Mouse (Mus musculus): ENCODE results near the gene Rnf144b.

The Rnf144b gene

DNA sequence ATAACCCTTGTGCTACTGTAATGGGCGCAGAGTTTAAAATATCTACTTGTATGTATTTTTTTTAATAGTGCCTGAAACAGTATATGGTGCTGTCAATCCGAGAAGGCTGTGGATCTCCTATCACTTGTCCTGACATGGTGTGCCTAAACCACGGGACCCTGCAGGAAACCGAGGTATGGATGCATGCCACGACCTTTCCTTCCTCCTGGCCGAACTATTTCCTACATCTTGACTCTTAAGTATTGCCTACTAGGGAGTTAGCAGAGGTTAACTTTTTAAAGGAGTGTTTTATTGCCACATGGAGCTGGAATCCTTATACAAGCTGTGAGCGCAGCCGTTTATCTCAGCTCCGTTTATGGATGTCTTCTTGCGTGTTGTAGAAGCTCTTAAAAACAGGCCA is 98.0 kb downstream of the Rnf144b start:
- no peak for DNase-seq (ENCODE audit: low read depth, low spot score)

DNA sequence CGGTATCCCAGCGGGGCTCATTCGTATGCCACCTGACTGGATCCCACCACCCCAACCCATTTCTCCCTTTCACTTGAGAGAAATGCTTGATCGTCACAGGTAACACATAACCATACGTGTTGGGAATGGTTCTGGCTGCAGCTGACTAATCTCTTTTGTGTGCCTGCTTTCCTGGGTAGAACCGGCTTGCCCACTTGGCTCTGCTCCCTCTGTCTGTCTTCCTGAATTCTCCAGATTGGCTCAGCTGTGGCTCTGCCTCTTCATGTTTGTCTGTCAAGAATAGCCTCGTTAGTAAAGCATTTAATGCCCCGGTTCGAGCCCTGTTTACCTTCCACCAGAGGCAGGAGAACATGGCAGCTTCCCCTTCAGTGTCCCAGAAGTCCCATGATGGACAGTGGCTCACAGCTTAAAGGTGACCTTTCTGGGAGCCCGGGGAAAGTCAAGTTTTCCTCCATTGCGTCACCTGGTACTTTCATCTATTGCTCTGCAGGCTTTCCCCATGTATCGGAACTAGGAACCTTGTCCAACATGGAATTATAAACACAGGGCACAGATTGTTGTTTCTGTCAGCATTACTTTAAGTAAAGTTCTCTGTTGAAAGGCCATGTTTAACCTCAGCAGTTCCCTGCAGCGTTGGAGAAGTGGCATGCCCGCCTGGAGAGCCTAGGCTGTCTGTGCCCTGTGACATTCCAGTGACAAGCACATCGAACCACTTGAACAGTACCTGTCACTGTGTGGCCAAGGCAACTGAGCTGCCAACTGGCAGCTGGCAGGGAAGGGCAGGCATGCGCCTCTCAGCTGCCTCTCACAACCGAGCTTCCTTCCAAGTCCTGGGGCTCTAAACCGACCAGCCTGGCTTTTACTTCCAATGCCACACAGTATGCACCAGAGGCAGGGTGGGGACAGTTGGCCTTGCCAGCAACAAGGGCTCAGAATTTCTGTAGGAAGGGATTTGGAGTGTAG is 101.4 kb downstream of the Rnf144b start:
- no peak for DNase-seq (ENCODE audit: low read depth, low spot score)

DNA sequence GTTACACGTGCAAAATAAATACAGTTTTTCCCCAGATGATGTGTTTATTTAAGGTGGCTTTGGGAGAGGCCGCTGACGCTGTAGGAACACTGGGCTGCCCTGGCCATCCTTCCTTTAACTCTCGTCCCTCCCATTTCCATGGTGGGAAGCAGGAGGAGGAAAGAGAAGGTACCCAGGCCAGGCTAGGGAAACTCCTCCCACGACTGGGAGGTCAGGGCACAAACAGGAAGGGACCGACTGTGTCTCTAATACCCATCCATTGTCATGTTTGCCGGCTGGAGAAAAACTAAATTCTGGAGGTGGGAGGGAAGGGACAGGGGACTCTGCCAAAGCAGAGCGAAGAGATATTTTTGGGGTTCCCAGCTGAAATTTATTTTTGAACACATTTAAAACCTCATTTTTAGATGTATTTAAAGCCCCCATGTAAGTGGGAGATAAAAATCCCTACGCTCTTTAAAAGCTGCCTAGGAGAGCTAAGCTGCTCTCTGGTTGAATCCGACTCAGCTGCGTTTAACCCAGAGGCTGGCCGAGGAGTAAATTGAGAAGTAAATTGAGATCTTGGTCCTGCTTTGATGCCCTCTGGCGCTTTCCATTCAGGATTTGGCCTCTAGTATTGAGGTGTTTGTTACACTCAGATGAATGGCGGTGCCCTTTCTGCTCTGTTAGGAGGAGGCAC is 102.3 kb downstream of the Rnf144b start:
- no peak for DNase-seq (ENCODE audit: low read depth, low spot score)

- DNase-seq (ENCODE audit: low read depth, low spot score) = no peak
Observed at GRCm38 (mm10) chr13:47225324-47225697, 102.9 kb downstream of the Rnf144b start.

DNA sequence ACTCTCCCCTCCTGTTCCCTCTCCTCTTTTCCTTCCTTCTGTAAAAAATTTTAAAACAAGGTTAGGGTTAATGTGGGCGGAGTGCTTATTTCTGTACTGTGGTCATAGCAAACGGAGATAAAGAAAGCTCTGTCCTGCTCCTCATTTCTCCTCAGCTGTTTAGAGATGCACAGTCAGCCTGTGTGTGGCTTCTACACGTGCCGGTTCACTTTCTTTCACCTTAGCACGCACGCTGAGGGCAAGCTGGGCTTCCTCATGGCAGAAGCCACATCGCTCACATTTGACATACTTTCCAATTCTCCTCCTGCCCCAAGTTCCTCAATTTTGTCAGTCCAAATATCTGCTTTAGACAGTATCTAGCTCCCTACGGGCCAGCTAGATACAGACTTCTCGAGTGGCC is 103.3 kb downstream of the Rnf144b start:
- DNase-seq (ENCODE audit: low read depth, low spot score) = no peak

- no peak for DNase-seq (ENCODE audit: low read depth, low spot score)
Observed at GRCm38 (mm10) chr13:47226521-47226920, 104.1 kb downstream of the Rnf144b start.

GRCm38 (mm10) chr13:47228201-47228600 is 105.7 kb downstream of the Rnf144b start:
- no peak for DNase-seq (ENCODE audit: low read depth, low spot score)

DNA sequence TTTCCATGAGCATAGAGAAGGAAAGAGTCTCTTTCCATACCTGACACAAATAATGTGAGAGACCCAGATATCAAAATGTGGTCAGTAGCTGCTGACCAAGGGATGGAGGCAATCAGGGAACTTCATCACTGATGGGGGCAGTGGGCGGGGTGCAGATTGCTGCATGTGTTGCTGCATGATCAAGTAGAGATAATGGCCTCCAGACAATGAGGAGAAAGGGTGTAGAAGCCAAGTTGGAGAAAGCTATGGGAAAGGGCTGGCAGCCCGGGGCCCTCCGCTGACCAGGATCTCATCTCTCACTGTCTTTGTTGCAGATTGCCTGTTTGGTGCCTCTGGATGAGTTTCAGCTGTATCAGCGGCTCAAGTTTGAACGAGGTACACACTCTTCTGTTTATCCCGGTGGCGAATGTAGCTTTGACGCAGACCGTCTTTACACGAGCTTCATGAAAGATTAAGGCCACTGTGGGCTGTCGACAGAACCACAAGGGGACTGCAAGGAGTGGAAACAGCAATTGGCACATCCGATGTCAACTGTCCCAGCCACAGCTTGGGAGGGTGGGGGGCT is 106.3 kb downstream of the Rnf144b start:
- no peak for DNase-seq (ENCODE audit: low read depth, low spot score)

- no peak for DNase-seq (ENCODE audit: low read depth, low spot score)
Observed at GRCm38 (mm10) chr13:47232163-47232562, 109.7 kb downstream of the Rnf144b start.

DNA sequence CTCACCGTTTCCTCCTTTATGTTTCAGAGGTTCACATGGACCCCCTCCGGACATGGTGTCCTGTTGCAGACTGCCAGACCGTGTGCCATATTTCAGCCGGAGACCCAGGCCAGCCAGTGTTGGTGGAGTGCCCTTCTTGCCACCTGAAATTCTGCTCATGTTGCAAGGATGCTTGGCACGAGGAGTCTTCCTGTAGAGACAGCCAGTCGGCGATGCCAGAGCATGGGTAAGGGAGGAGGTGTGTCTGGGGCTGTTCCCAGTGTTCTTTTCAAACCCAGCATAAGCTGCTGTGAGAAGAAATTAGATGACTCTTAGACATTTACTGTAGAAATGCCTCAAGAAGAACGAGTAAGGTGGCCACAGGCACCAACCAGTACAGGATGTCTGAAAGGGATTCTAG is 114.9 kb downstream of the Rnf144b start:
- DNase-seq (ENCODE audit: low read depth, low spot score) = no peak

DNA sequence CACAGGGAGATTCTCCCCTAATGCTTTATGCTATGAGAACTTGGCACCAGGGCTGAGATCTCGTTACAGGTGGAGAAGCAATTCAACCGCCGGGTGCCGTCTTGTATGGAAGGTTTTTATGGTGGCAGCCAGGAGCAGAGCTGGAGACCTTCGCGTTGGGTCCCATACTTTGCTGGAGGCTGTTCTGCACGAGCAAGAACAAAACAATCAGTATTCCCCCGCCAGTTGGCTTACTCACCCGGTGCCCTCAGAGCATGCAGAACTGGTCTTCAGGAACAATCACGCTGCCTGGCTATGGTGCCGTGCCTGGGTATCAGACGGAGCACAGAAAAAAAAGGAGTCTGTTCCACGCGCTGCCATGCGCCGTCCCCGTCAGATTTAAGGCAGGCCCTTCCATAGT is 115.7 kb downstream of the Rnf144b start:
- no peak for DNase-seq (ENCODE audit: low read depth, low spot score)

- no peak for DNase-seq (ENCODE audit: low read depth, low spot score)
Observed at GRCm38 (mm10) chr13:47243569-47243968, 121.1 kb downstream of the Rnf144b start.

DNA sequence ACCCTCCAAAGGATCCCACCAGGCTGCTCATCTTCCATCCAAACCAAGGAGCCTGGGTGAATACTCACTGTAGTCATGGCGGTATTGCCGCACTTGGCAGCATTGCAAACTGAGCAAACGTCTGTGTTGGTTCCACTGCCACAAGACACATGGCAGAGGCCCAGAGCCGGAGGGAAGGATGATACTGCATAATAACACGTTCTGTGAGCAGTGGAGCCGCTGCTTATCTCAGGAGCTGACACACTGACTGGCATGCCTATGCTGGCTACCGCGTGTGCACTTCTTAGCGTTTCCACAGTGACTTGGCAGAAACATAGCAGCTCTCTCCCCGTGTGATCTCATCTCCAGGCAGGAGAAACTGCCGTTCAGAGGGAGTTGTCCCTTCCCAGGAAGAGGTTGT is 122.3 kb downstream of the Rnf144b start:
- DNase-seq (ENCODE audit: low read depth, low spot score) = no peak

- DNase-seq (ENCODE audit: low read depth, low spot score) = no peak
Observed at GRCm38 (mm10) chr13:47246459-47246858, 124.0 kb downstream of the Rnf144b start.

DNA sequence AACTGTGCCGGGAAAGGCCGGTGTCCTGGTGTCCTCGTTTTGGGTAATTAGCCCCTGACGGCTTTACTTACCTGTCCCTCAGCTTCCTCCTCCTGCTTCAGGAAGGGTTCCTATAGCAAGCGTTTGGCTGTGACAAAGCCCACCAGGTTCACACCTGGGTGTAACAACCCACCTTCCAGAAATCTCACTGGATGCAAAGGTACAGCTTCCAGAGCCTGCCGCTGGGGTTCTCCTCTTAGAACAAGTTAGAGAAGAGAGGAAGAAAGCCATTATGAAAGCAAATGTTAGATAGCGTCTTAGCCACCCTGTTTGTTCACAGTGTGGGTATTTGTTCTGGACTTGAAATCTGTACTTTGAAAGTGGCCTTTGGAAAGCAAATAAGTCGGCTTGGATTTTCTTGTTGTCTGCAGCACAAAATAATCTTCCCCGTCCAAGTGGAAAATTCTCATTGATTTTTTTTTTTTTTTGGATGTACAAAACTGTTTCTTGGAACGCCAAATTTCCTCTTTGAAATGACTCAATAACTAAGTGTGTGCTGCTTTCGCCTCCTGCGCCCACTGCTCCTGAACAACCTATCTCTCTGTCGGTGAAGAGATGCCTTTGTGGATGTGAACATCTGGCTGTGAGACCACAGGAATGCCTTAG is 124.8 kb downstream of the Rnf144b start:
- no peak for DNase-seq (ENCODE audit: low read depth, low spot score)

DNA sequence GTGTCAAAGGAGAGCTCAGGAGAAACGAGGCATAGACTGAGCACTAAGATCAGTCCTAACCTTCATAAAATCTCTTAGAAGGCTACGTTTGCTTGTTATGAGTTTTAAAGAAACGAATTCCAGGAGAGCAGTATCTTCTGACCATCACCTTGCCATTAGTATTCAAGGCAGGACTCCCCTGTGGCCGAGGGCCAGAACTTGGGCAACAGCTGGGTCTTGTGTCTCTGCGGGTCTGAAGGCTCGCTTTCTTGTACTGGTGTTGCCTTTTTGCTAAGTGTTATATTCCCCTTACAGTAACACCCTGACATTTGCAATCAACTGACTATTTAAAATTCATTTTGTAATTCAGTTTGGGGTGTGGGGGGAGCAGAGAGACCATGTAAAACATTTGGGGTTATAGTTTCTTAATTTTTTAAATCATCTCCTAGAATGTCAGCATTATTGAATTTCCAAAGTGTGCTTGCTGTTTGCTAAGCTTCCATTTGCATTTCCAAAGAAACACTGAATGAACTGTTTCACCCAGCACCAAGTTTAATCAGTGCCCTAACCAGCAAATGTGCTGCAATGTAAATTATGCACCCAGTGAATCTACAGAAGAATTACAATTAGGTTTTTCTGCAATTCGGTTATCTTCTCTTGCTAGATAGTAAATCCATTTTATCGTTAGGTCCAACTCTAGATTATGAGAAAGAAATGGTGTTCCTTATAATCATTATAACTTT is 126.0 kb downstream of the Rnf144b start:
- no peak for DNase-seq (ENCODE audit: low read depth, low spot score)

- no peak for DNase-seq (ENCODE audit: low read depth, low spot score)
Observed at GRCm38 (mm10) chr13:47250615-47251014, 128.2 kb downstream of the Rnf144b start.

GRCm38 (mm10) chr13:47251114-47251764 is 128.8 kb downstream of the Rnf144b start:
- no peak for DNase-seq (ENCODE audit: low read depth, low spot score)

DNA sequence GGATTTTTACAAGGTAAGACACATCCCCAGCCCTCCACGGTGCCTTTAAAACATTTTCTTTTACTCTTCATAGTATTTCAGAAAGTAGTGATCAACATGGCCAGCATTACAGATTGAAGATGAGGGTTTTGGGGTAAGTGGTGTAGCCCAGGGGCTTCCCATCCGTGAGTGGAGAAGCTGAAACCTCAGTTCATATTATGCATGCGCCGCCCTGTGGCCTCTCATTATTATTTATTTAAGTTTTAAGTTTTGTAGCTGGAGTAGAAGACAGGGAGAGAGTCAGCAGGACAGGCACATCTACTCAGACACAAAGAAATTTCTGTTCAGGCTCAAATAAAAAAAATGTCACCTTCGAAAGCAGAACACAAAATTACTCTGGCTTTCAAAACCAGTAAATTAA is 131.3 kb downstream of the Rnf144b start:
- no peak for DNase-seq (ENCODE audit: low read depth, low spot score)

DNA sequence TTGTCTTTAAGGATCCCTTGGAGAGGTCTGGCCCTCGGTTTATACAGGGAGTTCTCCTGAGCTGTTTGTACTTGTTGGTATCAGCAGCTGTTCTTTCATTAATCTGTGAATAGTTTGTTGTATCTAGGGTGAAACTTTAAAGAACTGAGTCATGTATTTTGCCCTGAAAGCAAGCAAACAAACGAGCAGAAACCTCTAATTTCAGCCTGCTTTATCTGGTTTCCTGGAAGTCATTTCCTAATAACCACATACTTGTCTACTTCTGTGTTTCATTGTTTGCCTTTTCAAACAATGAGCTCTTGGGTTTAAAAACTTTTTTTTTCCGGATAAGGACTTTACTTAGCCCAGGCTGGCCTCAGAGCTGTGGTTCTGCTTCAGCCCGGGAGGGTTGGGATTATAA is 136.8 kb downstream of the Rnf144b start:
- DNase-seq (ENCODE audit: low read depth, low spot score) = no peak

DNA sequence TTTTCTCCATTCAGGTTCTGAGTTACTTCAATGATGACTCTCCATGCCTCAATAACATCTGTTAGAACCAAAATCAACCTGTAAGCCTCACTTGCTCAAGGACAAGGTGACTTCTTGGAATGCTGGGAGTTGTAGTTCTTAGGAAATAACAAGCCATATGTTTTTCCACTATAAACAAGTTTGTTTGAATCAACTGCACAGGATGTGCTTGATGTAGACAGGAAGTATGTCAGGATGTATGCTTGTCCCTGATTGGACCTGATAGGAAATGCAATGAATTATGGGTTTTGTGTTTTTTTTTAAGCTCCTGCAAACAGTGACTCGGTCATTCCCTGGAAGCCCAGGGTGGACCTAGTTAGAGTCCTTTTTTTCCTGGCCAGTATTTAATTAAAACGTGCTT is 139.5 kb downstream of the Rnf144b start:
- no peak for DNase-seq (ENCODE audit: low read depth, low spot score)
